Mouse (Mus musculus) stomach, postnatal 0 days (tissue): ENCODE results near the gene Fgfr2.

Source experiments
- CTCF ChIP-seq: IDR thresholded peaks from 2 replicates; pipeline ENCODE4 v1.5.1; 2016; ENCODE audit warnings: antibody characterized with exemption, low read depth, mild to moderate bottlenecking, moderate library complexity
- EP300 ChIP-seq: optimal IDR thresholded peaks from 2 replicates; pipeline ENCODE3; 2016; ENCODE audit warnings: antibody characterized with exemption

DNA sequence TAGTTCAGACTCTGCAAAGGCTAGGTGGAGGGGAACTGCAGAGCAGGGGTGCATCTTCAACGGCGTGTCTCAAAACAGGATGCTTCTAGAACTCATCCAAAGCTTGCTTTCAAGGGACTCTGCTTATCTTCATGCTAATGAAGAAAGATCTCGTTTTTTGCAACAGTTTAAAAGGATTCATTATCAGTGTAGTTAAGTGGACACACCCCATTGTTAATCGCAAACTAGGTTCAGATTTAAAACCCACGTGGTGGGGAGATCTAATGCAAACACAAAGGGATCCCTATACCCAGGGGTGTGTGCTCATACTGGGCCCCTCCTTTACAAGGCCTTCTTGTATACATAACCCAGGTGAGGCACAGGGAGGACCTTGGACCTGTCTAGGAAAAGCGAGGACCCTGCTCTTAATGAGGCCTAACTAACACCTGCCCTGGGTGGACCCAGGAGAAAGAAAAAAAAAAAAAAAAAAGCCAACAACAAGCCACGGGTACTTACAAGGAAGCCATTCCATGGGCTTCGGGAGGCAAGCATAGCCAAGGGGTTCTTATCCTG, 93.6 kb downstream of the Fgfr2 start:
- no peak for TF ChIP-seq CTCF
- TF ChIP-seq EP300: no peak
